Mouse (Mus musculus) limb, embryonic 11.5 days (tissue): ENCODE data around the gene Gm49373. TPM values are rescaled to one million over a fixed set of nuclear protein-coding genes. Genes with fewer than 3 reads are reported as not detected.

ENCODE experiments used
- ATAC-seq: fragments of 200-750 bp; cut with Nextera tagmentation; 2 replicates; pipeline ENCODE4 v1.8.0; 2017; ENCODE audit warnings: low read depth; ENCODE audit not compliant: insufficient number of reproducible peaks, low FRiP score, low TSS enrichment
- DNase-seq: peaks from one replicate; pipeline ENCODE4 v3.0.0-alpha.2; 2015; ENCODE audit warnings: low spot score
- H3K27ac ChIP-seq: fragments of 300-500 bp; sonication (generic); replicated peaks from 2 replicates; pipeline ENCODE4 v1.5.1; 2014; ENCODE audit warnings: low read depth, mild to moderate bottlenecking, low read length
- H3K27me3 ChIP-seq: fragments of 300-500 bp; sonication (generic); 2 replicates; pipeline ENCODE4 v1.6.1; 2014; ENCODE audit warnings: mild to moderate bottlenecking, low read length, mixed read lengths; ENCODE audit not compliant: control insufficient read depth, insufficient read depth
- H3K36me3 ChIP-seq: fragments of 300-500 bp; sonication (generic); 2 replicates; pipeline ENCODE4 v1.6.1; 2014; ENCODE audit warnings: mild to moderate bottlenecking, low read length, moderate library complexity, mixed read lengths; ENCODE audit not compliant: control insufficient read depth, insufficient read depth
- H3K4me1 ChIP-seq: fragments of 300-500 bp; sonication (generic); 2 replicates; pipeline ENCODE4 v1.6.1; 2014; ENCODE audit warnings: low read length, mixed read lengths; ENCODE audit not compliant: control insufficient read depth, insufficient read depth
- H3K4me2 ChIP-seq: fragments of 300-500 bp; sonication (generic); 2 replicates; pipeline ENCODE4 v1.6.1; 2014; ENCODE audit warnings: low read depth, mild to moderate bottlenecking, moderate library complexity; ENCODE audit not compliant: severe bottlenecking
- H3K4me3 ChIP-seq: fragments of 300-500 bp; sonication (generic); 2 replicates; pipeline ENCODE4 v1.5.1; 2014; ENCODE audit warnings: low read depth, low read length
- H3K9ac ChIP-seq: fragments of 300-500 bp; sonication (generic); 2 replicates; pipeline ENCODE4 v1.6.1; 2014; ENCODE audit warnings: mild to moderate bottlenecking, low read length
- H3K9me3 ChIP-seq: fragments of 300-500 bp; sonication (generic); 2 replicates; pipeline ENCODE4 v1.6.1; 2016; ENCODE audit warnings: low read length; ENCODE audit not compliant: control insufficient read depth
- WGBS: fragments of 180-500 bp; shearing (Covaris S2); extraction: QIAGEN DNeasy Blood & Tissue Kit; methylation state at CpG from one replicate; pipeline ENCODE4 v1.1.7; 2014; 5-methylcytosine and 5-hydroxymethylcytosine counted together
- polyA plus RNA-seq: library from polyadenylated mRNA; unstranded; fragments of >200 nt; fragmentation: Nextera tagmentation; extraction: Ambion mirVana; gene quantifications from 2 replicates; pipeline ENCODE4 v1.2.1, GENCODE M21; 2014

Gene Gm49373
- polyA plus RNA-seq, 1 experiment from 2014 or later = 0.27 TPM

- 95% methylated on average over 1 of the region's 1 CpGs for WGBS
Observed at GRCm38 (mm10) chr9:21090537-21090936, 17.6 kb upstream of the Gm49373 start.

GRCm38 (mm10) chr9:21083324-21083723 is 10.4 kb upstream of the Gm49373 start:
- ATAC-seq (no peak), DNase-seq (no peak)
- no peak overlapping the region for H3K9ac ChIP-seq
- H3K4me2 ChIP-seq = no peak overlapping the region
- H3K36me3 ChIP-seq = peaks cover 63% of the 10 kb centered on the region
- no peaks in the 10 kb centered on the region for H3K9me3 ChIP-seq
- H3K27me3 ChIP-seq = no peaks in the 10 kb centered on the region
- no peak overlapping the region for H3K4me3 ChIP-seq
- no peaks in the 10 kb centered on the region for H3K4me1 ChIP-seq
- 95% methylated on average over 3 of the region's 3 CpGs for WGBS
- no peak overlapping the region for H3K27ac ChIP-seq

More at GRCm38 (mm10) chr9:21090537-21090936, 17.6 kb upstream of the Gm49373 start:
- ATAC-seq (no peak), DNase-seq (no peak)
- Histone ChIP-seq H3K36me3 (peaks cover 35% of the 10 kb centered on the region), H3K4me1 (peaks cover 7% of the 10 kb centered on the region), H3K27ac (no peak overlapping the region), H3K9ac (peak overlapping the region; percentile 87; the same call in 1 of the 2 replicates), H3K9me3 (no peaks in the 10 kb centered on the region), H3K4me3 (peak overlapping the region; percentile 68), H3K27me3 (no peaks in the 10 kb centered on the region), H3K4me2 (peak overlapping the region; percentile 78)

- H3K9ac ChIP-seq = no peak overlapping the region
- DNase-seq (no peak), ATAC-seq (no peak)
- H3K36me3 ChIP-seq = peaks cover 59% of the 10 kb centered on the region
- no peaks in the 10 kb centered on the region for H3K9me3 ChIP-seq
- H3K27me3 ChIP-seq = no peaks in the 10 kb centered on the region
- no peak overlapping the region for H3K4me3 ChIP-seq
- WGBS = 93% methylated on average over 9 of the region's 9 CpGs
- no peak overlapping the region for H3K4me2 ChIP-seq
- no peaks in the 10 kb centered on the region for H3K4me1 ChIP-seq
- H3K27ac ChIP-seq = no peak overlapping the region
Observed at GRCm38 (mm10) chr9:21081127-21081526, 8.2 kb upstream of the Gm49373 start.

GRCm38 (mm10) chr9:21075625-21076024 is 2.7 kb upstream of the Gm49373 start:
- WGBS = 87% methylated on average over 3 of the region's 3 CpGs

GRCm38 (mm10) chr9:21074173-21074572 is 1.3 kb upstream of the Gm49373 start:
- WGBS = 87% methylated on average over 1 of the region's 1 CpGs
- no peak overlapping the region for H3K27ac ChIP-seq
- DNase-seq (no peak), ATAC-seq (no peak)
- no peak overlapping the region; the same call in 1 of the 2 replicates for H3K9ac ChIP-seq
- no peaks in the 10 kb centered on the region for H3K9me3 ChIP-seq
- H3K4me1 ChIP-seq = peaks cover 4% of the 10 kb centered on the region; the same call in 1 of the 2 replicates
- H3K4me3 ChIP-seq = no peak overlapping the region
- H3K27me3 ChIP-seq = no peaks in the 10 kb centered on the region
- H3K36me3 ChIP-seq = peaks cover 29% of the 10 kb centered on the region
- no peak overlapping the region for H3K4me2 ChIP-seq

More at GRCm38 (mm10) chr9:21075625-21076024, 2.7 kb upstream of the Gm49373 start:
- H3K27me3 ChIP-seq = no peaks in the 10 kb centered on the region
- H3K36me3 ChIP-seq = peaks cover 43% of the 10 kb centered on the region
- H3K4me3 ChIP-seq = no peak overlapping the region
- no peak overlapping the region for H3K4me2 ChIP-seq
- peaks cover 4% of the 10 kb centered on the region; the same call in 1 of the 2 replicates for H3K4me1 ChIP-seq
- no peaks in the 10 kb centered on the region for H3K9me3 ChIP-seq
- no peak overlapping the region for H3K9ac ChIP-seq
- DNase-seq (no peak), ATAC-seq (no peak)
- no peak overlapping the region for H3K27ac ChIP-seq

GRCm38 (mm10) chr9:21072641-21073040 is 255 bp downstream of the Gm49373 start:
- WGBS = 21% methylated on average over 4 of the region's 4 CpGs
- Histone ChIP-seq H3K4me3 (peak overlapping the region; percentile 86), H3K9me3 (no peaks in the 10 kb centered on the region), H3K27ac (no peak overlapping the region), H3K4me2 (peak overlapping the region; percentile 70), H3K4me1 (peaks cover 4% of the 10 kb centered on the region; the same call in 1 of the 2 replicates), H3K36me3 (peaks cover 22% of the 10 kb centered on the region), H3K27me3 (no peaks in the 10 kb centered on the region), H3K9ac (peak overlapping the region; percentile 92)
- DNase-seq (no peak), ATAC-seq (peak; percentile 7)

- DNase-seq = no peak
- Histone ChIP-seq H3K27ac (no peak within 1 kb of the TSS), H3K4me1 (no peaks in the 10 kb centered on the region), H3K4me3 (no peak within 1 kb of the TSS), H3K27me3 (no peaks in the 10 kb centered on the region), H3K36me3 (peaks cover 13% of the 10 kb centered on the region; the same call in 1 of the 2 replicates), H3K4me2 (no peak within 1 kb of the TSS), H3K9me3 (no peaks in the 10 kb centered on the region), H3K9ac (no peak within 1 kb of the TSS)
- ATAC-seq = no peak
- 84% methylated on average over 26 of the region's 27 CpGs for WGBS
Observed at GRCm38 (mm10) chr9:21067006-21067684, 5.8 kb downstream of the Gm49373 start, which contains the start of gene Zglp1. Gene Zglp1 (minus strand): TSS chr9:21067093.

- DNase-seq (no peak), ATAC-seq (no peak)
- no peaks in the 10 kb centered on the region for H3K4me1 ChIP-seq
- no peak overlapping the region for H3K4me2 ChIP-seq
- no peak overlapping the region for H3K27ac ChIP-seq
- H3K9me3 ChIP-seq = no peaks in the 10 kb centered on the region
- H3K9ac ChIP-seq = no peak overlapping the region
- no peak overlapping the region for H3K4me3 ChIP-seq
- no peaks in the 10 kb centered on the region for H3K27me3 ChIP-seq
- peaks cover 8% of the 10 kb centered on the region; the same call in 1 of the 2 replicates for H3K36me3 ChIP-seq
- WGBS = 86% methylated on average over 2 of the region's 2 CpGs
Observed at GRCm38 (mm10) chr9:21062928-21063327, 10.0 kb downstream of the Gm49373 start.
